Mouse (Mus musculus): ENCODE measurements around the gene Polr1a. TPM values are rescaled to one million over a fixed set of nuclear protein-coding genes. Genes with fewer than 3 reads are reported as not detected.

Gene Polr1a
- polyA plus RNA-seq, 1 experiment from 2014 or later, result 31.0 TPM

DNA sequence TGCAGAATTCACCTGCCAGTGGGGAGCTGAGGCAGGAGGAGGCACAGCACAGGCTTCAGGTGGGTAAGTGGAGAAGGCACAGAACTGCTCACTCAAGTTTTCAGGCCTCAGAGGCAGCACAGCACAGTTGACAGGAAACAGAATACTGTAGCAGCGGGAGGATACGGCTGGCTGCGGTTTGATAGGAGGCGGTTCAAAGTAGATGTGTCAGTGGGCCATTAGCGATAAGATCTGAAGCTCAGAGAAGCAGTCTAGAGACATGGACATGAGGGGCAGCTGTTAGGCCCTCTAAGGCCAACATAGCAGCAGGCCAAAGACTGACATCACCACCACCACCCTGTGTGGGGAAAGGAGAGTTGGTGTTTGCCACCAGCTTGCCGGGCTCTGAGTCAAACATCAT lies 53.9 kb downstream of the Polr1a start:
- WGBS, result 98% methylated on average over 6 of the region's 6 CpGs
- Histone ChIP-seq H3K9ac (ENCODE audit: low read length) (no peak overlapping the region), H3K4me1 (ENCODE audit: control insufficient read depth, insufficient read depth, low read length) (no peaks in the 10 kb centered on the region), H3K9me3 (ENCODE audit: control insufficient read depth, low read length) (no peaks in the 10 kb centered on the region), H3K4me3 (ENCODE audit: low read depth, low read length) (no peak overlapping the region), H3K36me3 (ENCODE audit: control insufficient read depth, insufficient read depth, low read length) (peaks cover 6% of the 10 kb centered on the region), H3K27me3 (ENCODE audit: control insufficient read depth, insufficient read depth, low read length) (no peaks in the 10 kb centered on the region), H3K4me2 (ENCODE audit: low read depth, severe bottlenecking) (no peak overlapping the region), H3K27ac (replicated peaks; ENCODE audit: low read depth, low read length) (no peak overlapping the region)
- DNase-seq (ENCODE audit: low spot score), result no peak
- ATAC-seq (ENCODE audit: insufficient number of reproducible peaks, low FRiP score, low TSS enrichment, low read depth), result no peak

- WGBS, result 94% methylated on average over 11 of the region's 11 CpGs
- Histone ChIP-seq H3K27me3 (ENCODE audit: control insufficient read depth, insufficient read depth, low read length) (no peaks in the 10 kb centered on the region), H3K4me2 (ENCODE audit: low read depth, severe bottlenecking) (no peak overlapping the region), H3K9me3 (ENCODE audit: control insufficient read depth, low read length) (no peaks in the 10 kb centered on the region), H3K4me1 (ENCODE audit: control insufficient read depth, insufficient read depth, low read length) (no peaks in the 10 kb centered on the region), H3K36me3 (ENCODE audit: control insufficient read depth, insufficient read depth, low read length) (peaks cover 6% of the 10 kb centered on the region), H3K9ac (ENCODE audit: low read length) (no peak overlapping the region), H3K4me3 (ENCODE audit: low read depth, low read length) (no peak overlapping the region), H3K27ac (replicated peaks; ENCODE audit: low read depth, low read length) (no peak overlapping the region)
- DNase-seq (ENCODE audit: low spot score) (no peak), ATAC-seq (ENCODE audit: insufficient number of reproducible peaks, low FRiP score, low TSS enrichment, low read depth) (no peak)
Measured at GRCm38 (mm10) chr6:71963561-71963960, 54.7 kb downstream of the Polr1a start.

DNA sequence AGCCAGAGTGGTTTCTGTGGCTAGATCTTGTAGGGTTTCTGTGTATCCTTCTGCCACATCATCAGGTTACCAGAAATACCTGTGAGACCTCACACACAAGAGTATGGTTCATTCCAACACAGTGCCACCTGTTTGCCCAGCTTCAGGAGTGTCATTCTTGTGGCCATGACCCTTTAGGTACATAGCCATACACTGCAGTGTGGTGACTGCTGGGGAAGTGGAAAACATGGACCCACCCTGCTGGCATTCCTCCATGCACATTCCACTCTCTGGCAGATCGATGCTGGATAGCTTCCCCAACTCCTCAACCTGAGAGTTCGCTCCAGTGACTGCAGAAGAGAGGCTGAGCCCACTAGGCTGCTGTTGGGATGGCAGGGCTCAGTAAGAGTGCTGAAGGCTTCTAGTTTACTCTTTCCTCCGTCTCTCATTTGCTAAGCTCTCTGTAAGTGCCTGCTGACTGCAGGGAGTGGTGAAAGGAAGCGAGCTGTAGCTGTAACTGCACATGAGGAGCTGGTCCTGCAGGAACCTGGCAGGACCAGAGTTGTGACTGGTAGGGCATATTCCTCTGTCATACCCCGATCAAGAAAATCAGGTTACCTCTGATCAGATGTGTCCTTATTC lies 57.9 kb downstream of the Polr1a start:
- DNase-seq (ENCODE audit: low spot score) (no peak), ATAC-seq (ENCODE audit: insufficient number of reproducible peaks, low FRiP score, low TSS enrichment, low read depth) (no peak)
- Histone ChIP-seq H3K9ac (ENCODE audit: low read length) (no peak overlapping the region), H3K27ac (replicated peaks; ENCODE audit: low read depth, low read length) (no peak overlapping the region), H3K9me3 (ENCODE audit: control insufficient read depth, low read length) (no peaks in the 10 kb centered on the region), H3K4me1 (ENCODE audit: control insufficient read depth, insufficient read depth, low read length) (no peaks in the 10 kb centered on the region), H3K27me3 (ENCODE audit: control insufficient read depth, insufficient read depth, low read length) (no peaks in the 10 kb centered on the region), H3K36me3 (ENCODE audit: control insufficient read depth, insufficient read depth, low read length) (peaks cover 13% of the 10 kb centered on the region), H3K4me3 (ENCODE audit: low read depth, low read length) (no peak overlapping the region), H3K4me2 (ENCODE audit: low read depth, severe bottlenecking) (no peak overlapping the region)
- 94% methylated on average over 5 of the region's 5 CpGs for WGBS

- no peak overlapping the region for H3K4me3 ChIP-seq (ENCODE audit: low read depth, low read length)
- no peak for ATAC-seq (ENCODE audit: insufficient number of reproducible peaks, low FRiP score, low TSS enrichment, low read depth)
- no peak overlapping the region for H3K9ac ChIP-seq (ENCODE audit: low read length)
- peaks cover 13% of the 10 kb centered on the region for H3K36me3 ChIP-seq (ENCODE audit: control insufficient read depth, insufficient read depth, low read length)
- H3K9me3 ChIP-seq (ENCODE audit: control insufficient read depth, low read length), result no peaks in the 10 kb centered on the region
- no peaks in the 10 kb centered on the region for H3K4me1 ChIP-seq (ENCODE audit: control insufficient read depth, insufficient read depth, low read length)
- DNase-seq (ENCODE audit: low spot score), result no peak
- WGBS, result 84% methylated on average over 7 of the region's 7 CpGs
- no peak overlapping the region for H3K4me2 ChIP-seq (ENCODE audit: low read depth, severe bottlenecking)
- no peaks in the 10 kb centered on the region for H3K27me3 ChIP-seq (ENCODE audit: control insufficient read depth, insufficient read depth, low read length)
- no peak overlapping the region for H3K27ac ChIP-seq (replicated peaks; ENCODE audit: low read depth, low read length)
Measured at GRCm38 (mm10) chr6:71967847-71968246, 59.0 kb downstream of the Polr1a start.

DNA sequence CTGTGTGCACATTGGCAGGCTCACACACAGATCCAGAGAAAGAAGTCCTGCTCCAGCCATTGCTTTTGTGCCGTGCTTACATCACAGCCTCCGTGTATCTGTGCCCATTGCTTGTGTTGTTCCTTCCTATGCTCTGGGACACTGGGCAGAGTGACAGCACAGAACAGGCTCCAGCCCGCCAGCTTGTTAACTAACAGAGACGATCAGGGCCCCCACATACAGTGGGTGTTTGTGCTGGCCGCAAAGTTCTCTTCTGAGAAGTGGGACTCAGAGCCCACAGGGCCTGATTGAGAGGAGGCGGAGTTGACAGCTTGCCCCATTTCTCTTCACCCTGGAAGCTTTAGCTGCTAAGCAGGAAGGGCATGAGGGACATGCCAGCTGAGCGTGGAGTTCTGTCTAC lies 60.6 kb downstream of the Polr1a start:
- Histone ChIP-seq H3K36me3 (ENCODE audit: control insufficient read depth, insufficient read depth, low read length) (peaks cover 15% of the 10 kb centered on the region), H3K4me1 (ENCODE audit: control insufficient read depth, insufficient read depth, low read length) (no peaks in the 10 kb centered on the region), H3K4me3 (ENCODE audit: low read depth, low read length) (no peak overlapping the region), H3K4me2 (ENCODE audit: low read depth, severe bottlenecking) (no peak overlapping the region), H3K27ac (replicated peaks; ENCODE audit: low read depth, low read length) (no peak overlapping the region), H3K9me3 (ENCODE audit: control insufficient read depth, low read length) (no peaks in the 10 kb centered on the region), H3K9ac (ENCODE audit: low read length) (no peak overlapping the region), H3K27me3 (ENCODE audit: control insufficient read depth, insufficient read depth, low read length) (no peaks in the 10 kb centered on the region)
- no peak for ATAC-seq (ENCODE audit: insufficient number of reproducible peaks, low FRiP score, low TSS enrichment, low read depth)
- no peak for DNase-seq (ENCODE audit: low spot score)
- 91% methylated on average over 7 of the region's 7 CpGs for WGBS

GRCm38 (mm10) chr6:71970154-71970553 lies 61.3 kb downstream of the Polr1a start:
- no peak overlapping the region for H3K4me2 ChIP-seq (ENCODE audit: low read depth, severe bottlenecking)
- no peaks in the 10 kb centered on the region for H3K4me1 ChIP-seq (ENCODE audit: control insufficient read depth, insufficient read depth, low read length)
- no peak overlapping the region for H3K27ac ChIP-seq (replicated peaks; ENCODE audit: low read depth, low read length)
- ATAC-seq (ENCODE audit: insufficient number of reproducible peaks, low FRiP score, low TSS enrichment, low read depth) (no peak), DNase-seq (ENCODE audit: low spot score) (no peak)
- H3K36me3 ChIP-seq (ENCODE audit: control insufficient read depth, insufficient read depth, low read length), result peaks cover 20% of the 10 kb centered on the region
- H3K4me3 ChIP-seq (ENCODE audit: low read depth, low read length), result no peak overlapping the region
- no peak overlapping the region for H3K9ac ChIP-seq (ENCODE audit: low read length)
- no peaks in the 10 kb centered on the region for H3K27me3 ChIP-seq (ENCODE audit: control insufficient read depth, insufficient read depth, low read length)
- 82% methylated on average over 2 of the region's 2 CpGs for WGBS
- no peaks in the 10 kb centered on the region for H3K9me3 ChIP-seq (ENCODE audit: control insufficient read depth, low read length)

DNA sequence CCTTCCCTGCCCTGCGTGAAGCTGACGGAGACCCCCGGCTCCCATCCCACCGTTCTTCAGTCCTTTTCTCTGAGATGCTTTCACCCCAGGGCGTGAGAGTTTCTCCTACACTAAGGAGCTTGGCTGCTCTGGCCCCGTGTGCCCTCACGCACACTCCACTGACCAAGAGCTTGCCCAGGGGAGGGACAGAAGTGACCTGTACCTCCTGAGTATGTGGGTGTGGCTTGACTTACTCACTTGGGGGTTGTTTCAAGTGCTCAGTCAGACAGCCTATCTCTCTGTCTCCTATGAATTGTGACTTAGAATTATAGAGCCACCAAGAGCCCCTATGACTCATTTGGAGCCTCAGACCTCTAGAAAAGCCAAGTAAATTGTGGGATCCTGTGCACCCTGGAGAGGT lies 67.7 kb downstream of the Polr1a start:
- no peak overlapping the region for H3K4me3 ChIP-seq (ENCODE audit: low read depth, low read length)
- no peaks in the 10 kb centered on the region for H3K4me1 ChIP-seq (ENCODE audit: control insufficient read depth, insufficient read depth, low read length)
- DNase-seq (ENCODE audit: low spot score), result no peak
- WGBS, result 92% methylated on average over 7 of the region's 7 CpGs
- H3K9me3 ChIP-seq (ENCODE audit: control insufficient read depth, low read length), result no peaks in the 10 kb centered on the region
- no peak overlapping the region for H3K27ac ChIP-seq (replicated peaks; ENCODE audit: low read depth, low read length)
- H3K27me3 ChIP-seq (ENCODE audit: control insufficient read depth, insufficient read depth, low read length), result no peaks in the 10 kb centered on the region
- no peak for ATAC-seq (ENCODE audit: insufficient number of reproducible peaks, low FRiP score, low TSS enrichment, low read depth)
- no peak overlapping the region for H3K4me2 ChIP-seq (ENCODE audit: low read depth, severe bottlenecking)
- H3K9ac ChIP-seq (ENCODE audit: low read length), result no peak overlapping the region
- peaks cover 36% of the 10 kb centered on the region for H3K36me3 ChIP-seq (ENCODE audit: control insufficient read depth, insufficient read depth, low read length)

- no peaks in the 10 kb centered on the region for H3K9me3 ChIP-seq (ENCODE audit: control insufficient read depth, low read length)
- no peak overlapping the region for H3K4me3 ChIP-seq (ENCODE audit: low read depth, low read length)
- H3K27me3 ChIP-seq (ENCODE audit: control insufficient read depth, insufficient read depth, low read length), result no peaks in the 10 kb centered on the region
- DNase-seq (ENCODE audit: low spot score) (no peak), ATAC-seq (ENCODE audit: insufficient number of reproducible peaks, low FRiP score, low TSS enrichment, low read depth) (no peak)
- H3K9ac ChIP-seq (ENCODE audit: low read length), result no peak overlapping the region
- no peak overlapping the region for H3K4me2 ChIP-seq (ENCODE audit: low read depth, severe bottlenecking)
- WGBS, result 74% methylated on average over 8 of the region's 8 CpGs
- H3K36me3 ChIP-seq (ENCODE audit: control insufficient read depth, insufficient read depth, low read length), result peaks cover 29% of the 10 kb centered on the region
- H3K27ac ChIP-seq (replicated peaks; ENCODE audit: low read depth, low read length), result no peak overlapping the region
- no peaks in the 10 kb centered on the region for H3K4me1 ChIP-seq (ENCODE audit: control insufficient read depth, insufficient read depth, low read length)
Measured at GRCm38 (mm10) chr6:71980165-71980564, 71.3 kb downstream of the Polr1a start.

DNA sequence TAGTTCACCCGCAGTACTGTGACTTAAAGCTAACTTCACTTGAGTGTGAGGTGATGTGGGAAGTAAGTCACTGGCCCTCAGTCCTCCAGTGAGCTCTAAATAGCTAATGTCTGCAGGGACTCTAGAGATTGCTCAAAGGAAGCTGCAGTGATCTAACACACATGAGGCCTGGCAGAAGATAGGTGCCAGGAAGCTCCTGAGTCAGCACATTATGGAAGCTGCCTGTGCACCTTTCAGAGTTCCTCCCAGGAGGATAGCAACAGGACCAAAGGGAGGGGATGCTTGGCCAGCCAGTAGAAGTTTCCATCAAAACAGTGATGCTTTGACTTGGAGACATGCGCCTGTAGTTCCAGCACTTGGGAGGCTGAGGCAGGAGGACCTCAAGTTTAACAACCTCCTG lies 71.7 kb downstream of the Polr1a start:
- Histone ChIP-seq H3K4me3 (ENCODE audit: low read depth, low read length) (no peak overlapping the region), H3K4me2 (ENCODE audit: low read depth, severe bottlenecking) (no peak overlapping the region), H3K27ac (replicated peaks; ENCODE audit: low read depth, low read length) (no peak overlapping the region), H3K9ac (ENCODE audit: low read length) (no peak overlapping the region), H3K9me3 (ENCODE audit: control insufficient read depth, low read length) (no peaks in the 10 kb centered on the region), H3K4me1 (ENCODE audit: control insufficient read depth, insufficient read depth, low read length) (no peaks in the 10 kb centered on the region), H3K27me3 (ENCODE audit: control insufficient read depth, insufficient read depth, low read length) (no peaks in the 10 kb centered on the region), H3K36me3 (ENCODE audit: control insufficient read depth, insufficient read depth, low read length) (peaks cover 25% of the 10 kb centered on the region)
- ATAC-seq (ENCODE audit: insufficient number of reproducible peaks, low FRiP score, low TSS enrichment, low read depth) (no peak), DNase-seq (ENCODE audit: low spot score) (no peak)
- WGBS, result 96% methylated on average over 2 of the region's 2 CpGs

Measured in limb, embryonic 11.5 days (tissue).